Mouse (Mus musculus) thymus, adult 2 months (tissue): ENCODE results near the gene Slc24a4.

ENCODE experiments used
- CTCF ChIP-seq: fragments of 200-500 bp; IDR thresholded peaks from 2 replicates; pipeline ENCODE4 v1.5.1; 2012; ENCODE audit warnings: mild to moderate bottlenecking, control low read depth, low read length, moderate library complexity, borderline replicate concordance; ENCODE audit not compliant: control insufficient read depth, poor library complexity, insufficient read depth; ENCODE audit errors: extremely low read depth
- POLR2A ChIP-seq: fragments of 200-500 bp; IDR thresholded peaks from 2 replicates; pipeline ENCODE4 v1.6.1; 2012; ENCODE audit warnings: mild to moderate bottlenecking, low read length, control low read depth, moderate library complexity; ENCODE audit not compliant: control insufficient read depth, poor library complexity, insufficient read depth; ENCODE audit errors: extremely low read depth

DNA sequence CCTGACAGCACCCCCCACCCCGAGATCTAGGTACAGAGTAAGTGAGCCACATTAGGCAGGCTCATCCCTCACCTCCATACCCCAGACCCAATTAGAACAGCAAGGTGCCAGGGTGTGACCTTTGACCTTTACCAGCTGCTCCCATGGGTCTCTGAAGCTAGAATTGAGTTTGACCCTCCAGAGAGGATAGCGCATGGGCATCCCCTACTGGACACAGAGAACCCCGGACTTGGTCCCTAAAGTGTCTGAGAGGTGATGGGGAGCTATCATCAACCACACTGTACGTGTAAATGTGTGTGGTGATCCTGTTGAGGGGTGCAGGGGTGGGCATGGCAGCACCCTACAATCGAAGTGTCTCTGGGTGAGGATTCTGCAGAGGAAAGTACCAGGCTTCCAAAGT is 44.8 kb downstream of the Slc24a4 start:
- TF ChIP-seq POLR2A (no peak), CTCF (no peak)
